Mouse (Mus musculus): ENCODE results near the gene Irs1.

- TF ChIP-seq EP300 (optimal IDR thresholded peaks at IDR 0.05): no peak
- no peak for TF ChIP-seq CTCF (IDR thresholded peaks at IDR 0.05; ENCODE audit: low read depth)
Measured at GRCm38 (mm10) chr1:82200636-82201035, 90.6 kb downstream of the Irs1 start.

Measured in stomach, postnatal 0 days (tissue).